Mouse (Mus musculus) myocyte (in vitro differentiated cells): ENCODE data around the gene B3gnt3. TPM values are rescaled to one million over a fixed set of nuclear protein-coding genes. Genes with fewer than 3 reads are reported as not detected.

ENCODE experiments used
- H3K27me3 ChIP-seq: one replicate; pipeline ENCODE4 v1.6.1; 2011; ENCODE audit not compliant: control insufficient read depth, insufficient read depth, insufficient read length
- H3K36me3 ChIP-seq: one replicate; pipeline ENCODE4 v1.6.1; 2011; ENCODE audit not compliant: control insufficient read depth, insufficient read depth
- H3K4me2 ChIP-seq: one replicate; pipeline ENCODE4 v1.6.1; 2011; ENCODE audit warnings: low read depth, control low read depth
- H3K4me3 ChIP-seq: one replicate; pipeline ENCODE4 v1.5.1; 2011; ENCODE audit warnings: mild to moderate bottlenecking, control low read depth, moderate library complexity
- H3K79me2 ChIP-seq: one replicate; pipeline ENCODE4 v1.6.1; 2011; ENCODE audit not compliant: control insufficient read depth, insufficient read depth
- H3ac ChIP-seq: one replicate; pipeline ENCODE4 v1.6.1; 2011; ENCODE audit not compliant: control insufficient read depth, insufficient read length
- CEBPB ChIP-seq: IDR thresholded peaks from 2 replicates; pipeline ENCODE4 v1.6.1; 2011; ENCODE audit warnings: mild to moderate bottlenecking, moderate library complexity; ENCODE audit not compliant: poor library complexity, insufficient read depth, severe bottlenecking
- E2F4 ChIP-seq: IDR thresholded peaks from one replicate; pipeline ENCODE4 v1.6.1; 2011; ENCODE audit warnings: mild to moderate bottlenecking, control low read depth, moderate library complexity; ENCODE audit not compliant: insufficient read depth
- MAX ChIP-seq: IDR thresholded peaks from one replicate; pipeline ENCODE4 v1.6.1; 2011; ENCODE audit warnings: low read depth, mild to moderate bottlenecking, control low read depth
- MYOD1 ChIP-seq, 3 experiments: IDR thresholded peaks; one replicate each; pipeline ENCODE4 v1.6.1; 2011; ENCODE audit warnings: control low read depth in 2 of 3, low read depth in 2 of 3, mild to moderate bottlenecking in 2 of 3, moderate library complexity in 1 of 3; ENCODE audit not compliant: insufficient read length in 2 of 3, control insufficient read depth in 1 of 3
- MYOG ChIP-seq, 3 experiments: IDR thresholded peaks; one replicate each; pipeline ENCODE4 v1.6.1; 2011; ENCODE audit warnings: control low read depth in 2 of 3, low read depth in 2 of 3, mild to moderate bottlenecking in 2 of 3; ENCODE audit not compliant: insufficient read length in 2 of 3, control insufficient read depth in 1 of 3, insufficient read depth in 1 of 3
- POLR2A ChIP-seq: IDR thresholded peaks from one replicate; pipeline ENCODE4 v1.6.1; 2011; ENCODE audit warnings: low read depth, mild to moderate bottlenecking, control low read depth, moderate library complexity; ENCODE audit not compliant: insufficient read length
- POLR2AphosphoS2 ChIP-seq: IDR thresholded peaks from one replicate; pipeline ENCODE4 v1.6.1; 2011; ENCODE audit warnings: low read depth, control low read depth; ENCODE audit not compliant: insufficient read length
- REST ChIP-seq: IDR thresholded peaks from one replicate; pipeline ENCODE4 v1.6.1; 2011; ENCODE audit warnings: mild to moderate bottlenecking, control low read depth, moderate library complexity; ENCODE audit not compliant: insufficient read depth, insufficient read length
- SRF ChIP-seq: IDR thresholded peaks from one replicate; pipeline ENCODE4 v1.6.1; 2011; ENCODE audit warnings: low read depth; ENCODE audit not compliant: control insufficient read depth, insufficient read length
- TCF12 ChIP-seq: IDR thresholded peaks from one replicate; pipeline ENCODE4 v1.6.1; 2011; ENCODE audit warnings: mild to moderate bottlenecking, control low read depth; ENCODE audit not compliant: poor library complexity, insufficient read depth, severe bottlenecking
- TCF3 ChIP-seq: IDR thresholded peaks from one replicate; pipeline ENCODE4 v1.6.1; 2011; ENCODE audit warnings: low read depth, control low read depth; ENCODE audit not compliant: insufficient read length
- USF1 ChIP-seq: IDR thresholded peaks from one replicate; pipeline ENCODE4 v1.6.1; 2011; ENCODE audit warnings: low read depth, mild to moderate bottlenecking, control low read depth, moderate library complexity
- polyA plus RNA-seq: library from polyadenylated mRNA; unstranded; fragments of >200 nt; fragmentation: generic; extraction: Trizol; gene quantifications from one replicate; pipeline ENCODE4 v1.2.1, GENCODE M21; 2012; ENCODE audit warnings: missing spikeins

Gene B3gnt3
- polyA plus RNA-seq, 1 experiment = 0.01 TPM

DNA sequence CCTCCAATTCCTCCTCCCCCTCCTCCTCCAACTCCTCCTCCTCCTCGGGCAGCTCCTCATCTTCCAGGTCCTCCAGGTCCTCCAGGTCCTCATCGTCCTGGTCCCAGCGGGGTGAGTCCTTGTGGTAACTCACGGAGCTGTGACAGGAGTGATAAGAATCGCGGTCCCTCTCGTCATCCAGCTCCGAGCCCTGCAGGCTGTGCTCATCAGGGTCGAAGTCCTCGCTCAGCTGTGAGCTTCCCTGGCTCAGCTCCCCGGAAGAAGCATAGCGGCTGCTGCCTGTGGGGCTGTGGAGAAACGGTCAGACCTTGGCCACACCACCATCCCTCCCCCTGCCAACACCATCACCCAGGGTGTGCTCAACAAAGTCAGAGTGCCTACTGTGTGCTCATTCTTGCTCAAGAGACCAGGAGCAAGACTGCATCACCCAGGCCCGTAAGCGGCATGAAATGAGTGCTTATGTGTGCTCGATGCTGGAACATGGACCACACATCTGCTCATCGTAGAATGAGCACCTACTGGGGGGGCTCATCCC is 43.0 kb downstream of the B3gnt3 start:
- Histone ChIP-seq H3K4me2 (peak overlapping the region; percentile 61), H3K36me3 (no peaks in the 10 kb centered on the region), H3K79me2 (no peaks in the 10 kb centered on the region), H3ac (no peak overlapping the region), H3K27me3 (peaks cover 20% of the 10 kb centered on the region), H3K4me3 (no peak overlapping the region)
- TF ChIP-seq USF1 = no peak
- no peak for TF ChIP-seq CEBPB

DNA sequence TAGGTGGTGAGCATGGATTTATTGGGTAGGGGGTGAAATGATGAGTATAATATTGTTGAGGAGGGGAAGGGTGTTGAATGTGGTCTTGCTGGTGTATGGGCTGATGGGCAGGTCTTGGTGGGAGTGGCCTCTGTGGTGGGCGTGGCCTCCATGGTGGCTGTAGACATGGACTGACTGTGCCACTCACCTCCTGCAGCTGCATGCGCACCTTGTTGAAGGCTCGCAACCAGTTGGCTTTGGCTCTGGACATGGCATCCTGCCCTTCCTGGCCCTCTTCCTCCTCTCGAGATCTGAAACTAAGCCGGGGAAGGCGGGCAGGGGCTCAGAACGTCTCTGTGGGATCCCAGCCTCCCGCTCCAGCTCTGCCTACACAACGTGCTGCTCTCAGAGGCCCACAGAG is 43.8 kb downstream of the B3gnt3 start:
- Histone ChIP-seq H3K27me3 (peaks cover 20% of the 10 kb centered on the region), H3K79me2 (no peaks in the 10 kb centered on the region)

DNA sequence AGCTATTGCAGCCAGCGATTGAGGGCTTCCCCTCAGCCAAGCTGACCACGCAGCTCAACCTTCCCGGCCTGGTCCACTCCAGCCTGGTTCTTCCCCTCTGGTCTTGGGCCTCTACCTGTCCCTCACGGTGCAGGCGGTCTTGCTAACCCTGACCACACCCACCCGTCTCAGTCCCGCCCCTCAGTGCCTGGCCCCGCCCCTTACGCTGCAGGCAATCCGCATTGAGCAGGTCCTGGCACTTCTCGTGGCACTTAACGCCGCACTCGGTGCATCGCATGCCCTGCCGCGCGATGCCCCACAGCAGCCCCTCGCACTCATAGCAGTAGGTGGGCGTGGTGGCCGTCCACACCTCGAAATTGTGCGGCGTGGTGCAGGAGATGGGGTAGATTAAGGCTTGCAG is 47.0 kb downstream of the B3gnt3 start:
- no peaks in the 10 kb centered on the region for H3K79me2 ChIP-seq
- no peak overlapping the region for H3K4me2 ChIP-seq
- H3K4me3 ChIP-seq = no peak overlapping the region
- no peak for TF ChIP-seq MAX
- TF ChIP-seq USF1 = no peak
- no peak for TF ChIP-seq MYOG (IDR thresholded peaks at IDR 0.05; ENCODE audit: control insufficient read depth in 1 of 3, insufficient read depth in 1 of 3, insufficient read length in 2 of 3, low read depth in 2 of 3)
- no peak for TF ChIP-seq E2F4
- no peak for TF ChIP-seq CEBPB
- no peak for TF ChIP-seq POLR2AphosphoS2
- TF ChIP-seq TCF12 = no peak
- TF ChIP-seq MYOD1 (IDR thresholded peaks at IDR 0.05; ENCODE audit: control insufficient read depth in 1 of 3, insufficient read length in 2 of 3, low read depth in 2 of 3) = no peak
- no peak for TF ChIP-seq SRF
- TF ChIP-seq TCF3 = no peak
- TF ChIP-seq POLR2A = no peak
- no peak for TF ChIP-seq REST
- no peak overlapping the region for H3ac ChIP-seq
- no peaks in the 10 kb centered on the region for H3K36me3 ChIP-seq
- H3K27me3 ChIP-seq = peaks cover 37% of the 10 kb centered on the region

More for the DNA sequence above, 43.8 kb downstream of the B3gnt3 start:
- peak overlapping the region; percentile 61 for H3K4me2 ChIP-seq
- H3ac ChIP-seq = no peak overlapping the region
- TF ChIP-seq SRF = no peak
- no peak for TF ChIP-seq MYOD1 (IDR thresholded peaks at IDR 0.05; ENCODE audit: control insufficient read depth in 1 of 3, insufficient read length in 2 of 3, low read depth in 2 of 3)
- no peak for TF ChIP-seq POLR2AphosphoS2
- TF ChIP-seq MAX = no peak
- TF ChIP-seq POLR2A = no peak
- TF ChIP-seq TCF3 = no peak
- no peak for TF ChIP-seq CEBPB
- TF ChIP-seq MYOG (IDR thresholded peaks at IDR 0.05; ENCODE audit: control insufficient read depth in 1 of 3, insufficient read depth in 1 of 3, insufficient read length in 2 of 3, low read depth in 2 of 3) = no peak
- no peak for TF ChIP-seq TCF12
- TF ChIP-seq E2F4 = no peak
- no peak for TF ChIP-seq REST
- no peak for TF ChIP-seq USF1
- no peaks in the 10 kb centered on the region for H3K36me3 ChIP-seq
- no peak overlapping the region for H3K4me3 ChIP-seq

- H3K4me2 ChIP-seq = no peak overlapping the region
- H3K36me3 ChIP-seq = no peaks in the 10 kb centered on the region
- no peaks in the 10 kb centered on the region for H3K79me2 ChIP-seq
- H3K27me3 ChIP-seq = peaks cover 6% of the 10 kb centered on the region
- no peak for TF ChIP-seq TCF12
- no peak for TF ChIP-seq MYOD1 (IDR thresholded peaks at IDR 0.05; ENCODE audit: control insufficient read depth in 1 of 3, insufficient read length in 2 of 3, low read depth in 2 of 3)
- TF ChIP-seq MYOG (IDR thresholded peaks at IDR 0.05; ENCODE audit: control insufficient read depth in 1 of 3, insufficient read depth in 1 of 3, insufficient read length in 2 of 3, low read depth in 2 of 3) = no peak
- TF ChIP-seq E2F4 = no peak
- no peak overlapping the region for H3K4me3 ChIP-seq
- H3ac ChIP-seq = no peak overlapping the region
Measured at GRCm38 (mm10) chr8:71645510-71645909, 56.1 kb downstream of the B3gnt3 start.

Other genes with a start within 250 kb of the B3gnt3 start
- gene Abhd8, start 238.1 kb downstream of the B3gnt3 start, polyA plus RNA-seq = 67.0 TPM
- 79.0 TPM for gene Mrpl34, start 236.8 kb downstream of the B3gnt3 start, polyA plus RNA-seq
- gene Dda1, start 232.6 kb downstream of the B3gnt3 start, polyA plus RNA-seq = 117 TPM
- gene Ano8, start 215.8 kb downstream of the B3gnt3 start, polyA plus RNA-seq = 27.5 TPM
- 17.5 TPM for gene Gtpbp3, start 213.7 kb downstream of the B3gnt3 start, polyA plus RNA-seq
- 0.18 TPM for gene Plvap, start 190.0 kb downstream of the B3gnt3 start, polyA plus RNA-seq
- gene Ccdc194, start 176.1 kb downstream of the B3gnt3 start, polyA plus RNA-seq = 0.04 TPM
- gene Bst2, start 164.3 kb downstream of the B3gnt3 start, polyA plus RNA-seq = 33.9 TPM
- gene Mvb12a, start 158.9 kb downstream of the B3gnt3 start, polyA plus RNA-seq = 61.5 TPM
- 0.20 TPM for gene Tmem221, start 142.9 kb downstream of the B3gnt3 start, polyA plus RNA-seq
- gene Nxnl1, start 135.2 kb downstream of the B3gnt3 start, polyA plus RNA-seq = 0.04 TPM
- 33.9 TPM for gene Slc27a1, start 132.9 kb downstream of the B3gnt3 start, polyA plus RNA-seq
- gene Pgls, start 109.6 kb downstream of the B3gnt3 start, polyA plus RNA-seq = 248 TPM
- gene Fam129c, start 104.1 kb downstream of the B3gnt3 start, polyA plus RNA-seq = 2.9 TPM
- 87.0 TPM for gene Colgalt1, start 90.8 kb downstream of the B3gnt3 start, polyA plus RNA-seq
- gene Unc13a, start 30.0 kb downstream of the B3gnt3 start, polyA plus RNA-seq = 4.6 TPM
- gene Jak3, start 25.5 kb downstream of the B3gnt3 start, polyA plus RNA-seq = 1.5 TPM
- 0.13 TPM for gene Insl3, start 12.6 kb downstream of the B3gnt3 start, polyA plus RNA-seq
- not detected for gene Fcho1, start 23.9 kb upstream of the B3gnt3 start, polyA plus RNA-seq
- 0.31 TPM for gene Zfp709, start 180.2 kb upstream of the B3gnt3 start, polyA plus RNA-seq
- gene Zfp882, start 206.8 kb upstream of the B3gnt3 start, polyA plus RNA-seq = 0.55 TPM
- 6.2 TPM for gene Zfp617, start 206.8 kb upstream of the B3gnt3 start, polyA plus RNA-seq
- 2.7 TPM for gene Zfp961, start 249.2 kb upstream of the B3gnt3 start, polyA plus RNA-seq